ENCODE assay signal across 10 mouse cellular contexts in the genomic region with DNA sequence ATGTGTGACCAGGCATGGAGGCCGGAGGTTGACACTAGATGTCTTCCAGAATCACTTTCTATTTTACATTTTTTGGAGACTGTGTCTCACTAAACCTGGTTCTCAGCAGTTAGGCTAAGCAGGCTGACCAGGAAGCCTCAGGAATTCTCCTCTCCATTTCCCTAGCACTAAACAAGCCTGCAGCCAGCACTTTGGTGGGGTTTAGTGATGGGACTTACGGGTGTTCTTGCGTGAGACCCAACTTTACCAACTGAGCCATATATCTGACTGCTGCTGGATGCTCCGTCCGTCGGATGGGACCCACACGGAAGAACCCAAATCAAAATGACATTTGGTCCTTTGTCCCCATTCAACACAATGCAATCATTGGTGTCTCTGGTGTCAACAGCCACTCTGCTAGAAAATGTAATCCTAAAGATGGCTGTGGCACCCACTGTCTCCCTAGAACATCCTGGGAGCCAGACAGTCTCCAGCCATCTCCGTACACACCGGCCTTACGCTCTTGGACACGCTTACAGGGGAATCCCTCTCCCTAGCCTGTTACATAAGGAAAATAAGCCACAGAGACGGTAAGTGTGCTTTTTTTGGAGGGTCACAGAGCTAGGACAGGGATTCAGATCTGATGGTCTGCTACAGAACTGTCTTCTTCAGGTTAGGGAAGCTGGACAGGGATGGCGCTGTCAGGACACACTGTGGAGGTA. TPM values are rescaled to one million over a fixed set of nuclear protein-coding genes. Genes with fewer than 3 reads are reported as not detected.
A peak's percentile ranks its signal among the peaks of the same experiment; 100 is the strongest.
DNase-seq lines count a peak whose midpoint lies in the region; ATAC-seq lines count a peak whose summit lies in the region.
"Had no signal": no experiment of that assay in that cellular context is flagged by ENCODE, and none has a peak within 500 bp of the region (broad histone marks: within the 10 kb centered on the region; RNA-seq: fewer than 3 reads in every experiment).

No protein-coding gene starts in this region.

- H3K27me3 ChIP-seq in hindbrain, embryonic 10.5 days (ENCODE audit: insufficient read depth, poor library complexity, severe bottlenecking): peaks cover 21% of the 10 kb centered on the region
- 0 out of 2 replicates have a peak, but pooled peaks cover 2% of the 10 kb centered on the region for H3K27me3 ChIP-seq in hindbrain, embryonic 11.5 days (ENCODE audit: control insufficient read depth, insufficient read depth, low read length)
- peaks cover 29% of the 10 kb centered on the region for H3K27me3 ChIP-seq in midbrain, embryonic 10.5 days (ENCODE audit: low read depth, poor library complexity, severe bottlenecking)
- peaks cover 5% of the 10 kb centered on the region; the same call in 1 of the 2 replicates for H3K27me3 ChIP-seq in midbrain, embryonic 11.5 days (ENCODE audit: control insufficient read depth, insufficient read depth, low read length)
- H3K27me3 ChIP-seq in hindbrain, embryonic 16.5 days (replicated peaks; ENCODE audit: control insufficient read depth, insufficient read depth, low read length): no peaks in the 10 kb centered on the region
- no peaks in the 10 kb centered on the region for H3K27me3 ChIP-seq in stomach, embryonic 16.5 days (ENCODE audit: control insufficient read depth, insufficient read depth, low read length)

- peaks cover 72% of the 10 kb centered on the region for H3K4me1 ChIP-seq in hindbrain, embryonic 10.5 days (replicated peaks)
- H3K4me1 ChIP-seq in hindbrain, embryonic 11.5 days (replicated peaks; ENCODE audit: control insufficient read depth, insufficient read depth, low read length): peaks cover 4% of the 10 kb centered on the region; the same call in 1 of the 2 replicates
- peaks cover 67% of the 10 kb centered on the region for H3K4me1 ChIP-seq in midbrain, embryonic 10.5 days
- peaks cover 22% of the 10 kb centered on the region for H3K4me1 ChIP-seq in midbrain, embryonic 11.5 days (ENCODE audit: control insufficient read depth, insufficient read depth, low read length)
- H3K4me1 ChIP-seq in hindbrain, embryonic 16.5 days (ENCODE audit: control insufficient read depth, insufficient read depth, low read depth, low read length): peaks cover 38% of the 10 kb centered on the region
- peaks cover 33% of the 10 kb centered on the region for H3K4me1 ChIP-seq in stomach, embryonic 16.5 days (ENCODE audit: control insufficient read depth, insufficient read depth, low read length)

- no peaks in the 10 kb centered on the region for H3K36me3 ChIP-seq in hindbrain, embryonic 10.5 days
- no peaks in the 10 kb centered on the region for H3K36me3 ChIP-seq in hindbrain, embryonic 11.5 days (ENCODE audit: control insufficient read depth, insufficient read depth, low read length)
- no peaks in the 10 kb centered on the region for H3K36me3 ChIP-seq in midbrain, embryonic 10.5 days
- no peaks in the 10 kb centered on the region for H3K36me3 ChIP-seq in midbrain, embryonic 11.5 days (ENCODE audit: control insufficient read depth, insufficient read depth, low read length)
- H3K36me3 ChIP-seq in hindbrain, embryonic 16.5 days (ENCODE audit: control insufficient read depth, insufficient read depth, low read length): no peaks in the 10 kb centered on the region
- no peaks in the 10 kb centered on the region for H3K36me3 ChIP-seq in stomach, embryonic 16.5 days (ENCODE audit: control insufficient read depth, insufficient read depth, low read length)

- no peak overlapping the region for H3K4me2 ChIP-seq in hindbrain, embryonic 11.5 days (replicated peaks; ENCODE audit: low read depth, low read length)
- H3K4me2 ChIP-seq in midbrain, embryonic 11.5 days: no peak overlapping the region
- H3K4me2 ChIP-seq in hindbrain, embryonic 16.5 days (ENCODE audit: low read length): peak overlapping the region; percentile 85
- peak overlapping the region; percentile 80; the same call in 1 of the 2 replicates for H3K4me2 ChIP-seq in stomach, embryonic 16.5 days (ENCODE audit: low read depth, low read length)

- H3K27ac ChIP-seq in hindbrain, embryonic 10.5 days: peak overlapping the region; percentile 89; the same call in 1 of the 2 replicates
- H3K27ac ChIP-seq in hindbrain, embryonic 11.5 days (ENCODE audit: low read depth, low read length): no peak overlapping the region
- H3K27ac ChIP-seq in midbrain, embryonic 10.5 days (replicated peaks): peak overlapping the region; percentile 69
- H3K27ac ChIP-seq in midbrain, embryonic 11.5 days (ENCODE audit: low read depth, low read length): no peak overlapping the region
- H3K27ac ChIP-seq in hindbrain, embryonic 16.5 days (ENCODE audit: low read depth, low read length): 0 out of 2 replicates have a peak overlapping the region, but pooled peaks have one; percentile 20
- peak overlapping the region; percentile 21; the same call in 1 of the 2 replicates for H3K27ac ChIP-seq in stomach, embryonic 16.5 days (ENCODE audit: low read length)

- H3K4me3 ChIP-seq in hindbrain, embryonic 10.5 days: peak overlapping the region; percentile 74; the same call in 1 of the 2 replicates
- H3K4me3 ChIP-seq in hindbrain, embryonic 11.5 days (ENCODE audit: low read depth, low read length): no peak overlapping the region
- H3K4me3 ChIP-seq in midbrain, embryonic 10.5 days: no peak overlapping the region
- H3K4me3 ChIP-seq in midbrain, embryonic 11.5 days (ENCODE audit: low read depth, low read length): no peak overlapping the region
- 0 out of 2 replicates have a peak overlapping the region, but pooled peaks have one; percentile 79 for H3K4me3 ChIP-seq in hindbrain, embryonic 16.5 days (ENCODE audit: low read length)
- H3K4me3 ChIP-seq in stomach, embryonic 16.5 days (replicated peaks; ENCODE audit: low read length): no peak overlapping the region

- DNase-seq in hindbrain, embryonic 10.5 days (ENCODE audit: low spot score): no peak
- DNase-seq in hindbrain, embryonic 11.5 days (ENCODE audit: low spot score): no peak
- no peak for DNase-seq in midbrain, embryonic 10.5 days (ENCODE audit: low spot score)
- DNase-seq in midbrain, embryonic 11.5 days (ENCODE audit: low spot score, missing footprints): no peak
- DNase-seq in layer of hippocampus, adult 9-11 months: no peak
- DNase-seq: adrenal gland, adult 8-10 months; thymus, postnatal 25 days had no signal

- no peak overlapping the region for H3K9ac ChIP-seq in hindbrain, embryonic 11.5 days (ENCODE audit: low read depth, low read length)
- no peak overlapping the region for H3K9ac ChIP-seq in midbrain, embryonic 11.5 days (ENCODE audit: low read length)
- H3K9ac ChIP-seq in hindbrain, embryonic 16.5 days (ENCODE audit: low read depth, low read length): peak overlapping the region; percentile 21
- 0 out of 2 replicates have a peak overlapping the region, but pooled peaks have one; percentile 28 for H3K9ac ChIP-seq in stomach, embryonic 16.5 days (ENCODE audit: low read length)

- WGBS in hindbrain, embryonic 10.5 days: 83% methylated on average over 13 of the region's 13 CpGs
- 89% methylated on average over 13 of the region's 13 CpGs for WGBS in hindbrain, embryonic 11.5 days
- WGBS in midbrain, embryonic 10.5 days: 86% methylated on average over 13 of the region's 13 CpGs
- WGBS in midbrain, embryonic 11.5 days: 87% methylated on average over 13 of the region's 13 CpGs
- 81% methylated on average over 13 of the region's 13 CpGs for WGBS in hindbrain, embryonic 16.5 days
- 91% methylated on average over 13 of the region's 13 CpGs for WGBS in stomach, embryonic 16.5 days

- H3K9me3 ChIP-seq in hindbrain, embryonic 10.5 days: no peaks in the 10 kb centered on the region
- H3K9me3 ChIP-seq in hindbrain, embryonic 11.5 days (ENCODE audit: control insufficient read depth, low read length): no peaks in the 10 kb centered on the region
- H3K9me3 ChIP-seq in midbrain, embryonic 10.5 days (replicated peaks): no peaks in the 10 kb centered on the region
- no peaks in the 10 kb centered on the region for H3K9me3 ChIP-seq in midbrain, embryonic 11.5 days (ENCODE audit: control insufficient read depth, low read length)
- no peaks in the 10 kb centered on the region for H3K9me3 ChIP-seq in hindbrain, embryonic 16.5 days (ENCODE audit: control insufficient read depth, low read length)
- H3K9me3 ChIP-seq in stomach, embryonic 16.5 days (replicated peaks; ENCODE audit: control insufficient read depth, low read length): no peaks in the 10 kb centered on the region

- ATAC-seq in hindbrain, embryonic 11.5 days (ENCODE audit: low FRiP score): no peak
- no peak for ATAC-seq in midbrain, embryonic 11.5 days (ENCODE audit: low FRiP score)
- ATAC-seq in hindbrain, embryonic 16.5 days: no peak
- no peak for ATAC-seq in stomach, embryonic 16.5 days (ENCODE audit: insufficient read depth, low FRiP score)
- no peak for ATAC-seq in activated CD4-positive, CD25-positive, alpha-beta regulatory T cell, adult 4 months

RNA-seq across cellular contexts. Expression of gene Pald1, which starts 3.8 kb away (rescaled TPM):
- 35.7 and 40.3 TPM in 2 replicates for polyA plus RNA-seq in hindbrain, embryonic 10.5 days (2016; fragmentation: Nextera tagmentation; extraction: Ambion mirVana)
- 13.6 and 15.9 TPM in 2 replicates for polyA plus RNA-seq in hindbrain, embryonic 11.5 days (2014; fragmentation: Nextera tagmentation; extraction: Ambion mirVana)
- polyA plus RNA-seq in midbrain, embryonic 10.5 days (2016; fragmentation: Nextera tagmentation; extraction: Ambion mirVana): 35.8 and 36.1 TPM in 2 replicates
- 15.3 and 17.3 TPM in 2 replicates for polyA plus RNA-seq in midbrain, embryonic 11.5 days (2014; fragmentation: Nextera tagmentation; extraction: Ambion mirVana)
- 26.9 and 30.6 TPM in 2 replicates for polyA plus RNA-seq in hindbrain, embryonic 16.5 days (2015; fragmentation: Nextera tagmentation; extraction: Ambion mirVana)
- polyA plus RNA-seq in stomach, embryonic 16.5 days (2015; fragmentation: Nextera tagmentation; extraction: Ambion mirVana): 17.0 and 18.1 TPM in 2 replicates
- not detected for polyA plus RNA-seq in activated CD4-positive, CD25-positive, alpha-beta regulatory T cell, adult 4 months (2017; shearing (Covaris generic))

RNA-seq across cellular contexts. Expression of gene Nodal, which starts 38.3 kb away (rescaled TPM):
- 0.12 and 0.24 TPM in 2 replicates for polyA plus RNA-seq in hindbrain, embryonic 10.5 days (2016; fragmentation: Nextera tagmentation; extraction: Ambion mirVana)
- 0.12 TPM in 1 of 2 replicates, not detected in the other for polyA plus RNA-seq in hindbrain, embryonic 11.5 days (2014; fragmentation: Nextera tagmentation; extraction: Ambion mirVana)
- 0.25 and 0.26 TPM in 2 replicates for polyA plus RNA-seq in midbrain, embryonic 10.5 days (2016; fragmentation: Nextera tagmentation; extraction: Ambion mirVana)
- 0.10 TPM in 1 of 2 replicates, not detected in the other for polyA plus RNA-seq in midbrain, embryonic 11.5 days (2014; fragmentation: Nextera tagmentation; extraction: Ambion mirVana)
- polyA plus RNA-seq in hindbrain, embryonic 16.5 days (2015; fragmentation: Nextera tagmentation; extraction: Ambion mirVana): 0.24 and 0.56 TPM in 2 replicates
- polyA plus RNA-seq in stomach, embryonic 16.5 days (2015; fragmentation: Nextera tagmentation; extraction: Ambion mirVana): 0.21 and 0.31 TPM in 2 replicates
- polyA plus RNA-seq in activated CD4-positive, CD25-positive, alpha-beta regulatory T cell, adult 4 months (2017; shearing (Covaris generic)): not detected

Comparison
In these comparisons a context has a peak if more than half of its experiments do, and no peak if none do; other contexts are left out.
1. H3K27ac ChIP-seq: peak in hindbrain, embryonic 10.5 days (single experiment), midbrain, embryonic 10.5 days (single experiment), hindbrain, embryonic 16.5 days (single experiment) and stomach, embryonic 16.5 days (single experiment); none in hindbrain, embryonic 11.5 days (single experiment) and midbrain, embryonic 11.5 days (single experiment).
2. H3K4me3 ChIP-seq: peak in hindbrain, embryonic 10.5 days (single experiment) and hindbrain, embryonic 16.5 days (single experiment); none in hindbrain, embryonic 11.5 days (single experiment), midbrain, embryonic 10.5 days (single experiment), midbrain, embryonic 11.5 days (single experiment) and stomach, embryonic 16.5 days (single experiment).
3. H3K4me2 ChIP-seq: peak in hindbrain, embryonic 16.5 days (single experiment) and stomach, embryonic 16.5 days (single experiment); none in hindbrain, embryonic 11.5 days (single experiment) and midbrain, embryonic 11.5 days (single experiment).
4. H3K9ac ChIP-seq: peak in hindbrain, embryonic 16.5 days (single experiment) and stomach, embryonic 16.5 days (single experiment); none in hindbrain, embryonic 11.5 days (single experiment) and midbrain, embryonic 11.5 days (single experiment).
5. RNA of gene Pald1, which starts 3.8 kb away (polyA plus RNA-seq): 35.8 to 36.1 TPM in midbrain, embryonic 10.5 days, 35.7 to 40.3 TPM in hindbrain, embryonic 10.5 days, 26.9 to 30.6 TPM in hindbrain, embryonic 16.5 days, 15.3 to 17.3 TPM in midbrain, embryonic 11.5 days, 17.0 to 18.1 TPM in stomach, embryonic 16.5 days and 13.6 to 15.9 TPM in hindbrain, embryonic 11.5 days; not detected in activated CD4-positive, CD25-positive, alpha-beta regulatory T cell, adult 4 months; every median in the first group is over 10 times any median in the second.